Mouse (Mus musculus) midbrain, postnatal 0 days (tissue): ENCODE results near the gene Pomgnt1. TPM values are rescaled to one million over a fixed set of nuclear protein-coding genes. Genes with fewer than 3 reads are reported as not detected.

Source experiments
- ATAC-seq: fragments of 200-750 bp; cut with Nextera tagmentation; 2 replicates; pipeline ENCODE4 v1.8.0; 2017; ENCODE audit warnings: moderate number of reproducible peaks, mild to moderate bottlenecking, moderate TSS enrichment, moderate library complexity; ENCODE audit not compliant: low FRiP score
- DNase-seq: peaks from one replicate; pipeline ENCODE4 v3.0.0-alpha.2; 2015; ENCODE audit warnings: low spot score
- H3K27ac ChIP-seq: fragments of 300-500 bp; sonication (generic); 2 replicates; pipeline ENCODE4 v1.5.1; 2014; ENCODE audit warnings: low read depth, mild to moderate bottlenecking, low read length, mixed read lengths
- H3K27me3 ChIP-seq: fragments of 300-500 bp; sonication (generic); 2 replicates; pipeline ENCODE4 v1.6.1; 2014; ENCODE audit warnings: low read length, control low read depth, mixed read lengths; ENCODE audit not compliant: insufficient read depth
- H3K36me3 ChIP-seq: fragments of 300-500 bp; sonication (generic); 2 replicates; pipeline ENCODE4 v1.6.1; 2014; ENCODE audit warnings: low read length, control low read depth, mixed read lengths; ENCODE audit not compliant: insufficient read depth
- H3K4me1 ChIP-seq: fragments of 300-500 bp; sonication (generic); 2 replicates; pipeline ENCODE4 v1.6.1; 2014; ENCODE audit warnings: mild to moderate bottlenecking, control low read depth, antibody characterized with exemption, low read length, mixed read lengths; ENCODE audit not compliant: insufficient read depth
- H3K4me2 ChIP-seq: fragments of 300-500 bp; sonication (generic); 2 replicates; pipeline ENCODE4 v1.6.1; 2014; ENCODE audit warnings: low read depth, mild to moderate bottlenecking, low read length, mixed read lengths; ENCODE audit not compliant: poor library complexity, severe bottlenecking
- H3K4me3 ChIP-seq: fragments of 300-500 bp; sonication (generic); 2 replicates; pipeline ENCODE4 v1.5.1; 2014; ENCODE audit warnings: low read depth, mild to moderate bottlenecking, low read length, moderate library complexity
- H3K9ac ChIP-seq: fragments of 300-500 bp; sonication (generic); replicated peaks from 2 replicates; pipeline ENCODE4 v1.6.1; 2014; ENCODE audit warnings: mild to moderate bottlenecking, low read length, moderate library complexity, mixed read lengths; ENCODE audit not compliant: poor library complexity, severe bottlenecking
- H3K9me3 ChIP-seq: fragments of 300-500 bp; sonication (generic); 2 replicates; pipeline ENCODE4 v1.6.1; 2016; ENCODE audit warnings: low read length, control low read depth
- CTCF ChIP-seq: IDR thresholded peaks from 2 replicates; pipeline ENCODE4 v1.5.1; 2016; ENCODE audit warnings: antibody characterized with exemption, mild to moderate bottlenecking
- WGBS: fragments of 180-500 bp; shearing (Covaris S2); extraction: QIAGEN DNeasy Blood & Tissue Kit; methylation state at CpG from one replicate; pipeline ENCODE4 v1.1.7; 2014; 5-methylcytosine and 5-hydroxymethylcytosine counted together
- polyA plus RNA-seq: library from polyadenylated mRNA; unstranded; fragments of >200 nt; fragmentation: Nextera tagmentation; extraction: Ambion mirVana; gene quantifications from 2 replicates; pipeline ENCODE4 v1.2.1, GENCODE M21; 2015
- total RNA-seq: library from RNA; depleted of rRNA; stranded (reverse); fragments of >200 nt; gene quantifications from 2 replicates; pipeline ENCODE4 v1.2.3, GENCODE M21; 2014

Pomgnt1 gene
- total and polyA plus RNA-seq, 2 experiments from 2014 or later, result 58.1 to 78.5 TPM

DNA sequence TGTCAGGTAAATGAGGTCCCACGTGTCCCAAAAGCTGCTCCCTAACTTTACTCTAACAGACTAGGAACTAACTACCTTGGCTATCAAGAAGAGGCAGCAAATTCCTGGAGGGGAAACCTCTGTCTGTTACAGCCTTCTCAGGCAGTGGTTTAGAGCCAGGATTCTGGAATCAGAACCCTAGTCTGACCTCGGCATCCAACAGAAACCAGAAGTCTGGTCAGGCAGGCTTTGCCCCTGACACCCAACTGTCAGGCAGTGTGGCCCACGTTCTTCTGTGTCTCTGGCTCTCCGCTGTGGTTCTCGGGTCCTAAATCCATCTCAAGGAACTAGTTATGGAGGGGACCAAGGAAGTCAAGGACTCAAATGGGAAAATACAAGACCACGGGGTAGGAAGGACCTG, 27.6 kb downstream of the Pomgnt1 start, which contains the start of gene Lurap1:
TSS of gene Lurap1 (minus strand) at position 101 of the 400 bp plus-strand sequence.
- Histone ChIP-seq H3K27ac (peak within 1 kb of the TSS; percentile 79), H3K9me3 (no peaks in the 10 kb centered on the region), H3K4me3 (peak within 1 kb of the TSS; percentile 73), H3K36me3 (peaks cover 42% of the 10 kb centered on the region), H3K27me3 (no peaks in the 10 kb centered on the region), H3K9ac (peak within 1 kb of the TSS; percentile 82), H3K4me2 (peak within 1 kb of the TSS; percentile 53), H3K4me1 (peaks cover 4% of the 10 kb centered on the region; the same call in 1 of the 2 replicates)
- DNase-seq (no peak), ATAC-seq (no peak)
- no peak for TF ChIP-seq CTCF
- WGBS, result 79% methylated on average over 6 of the region's 6 CpGs

- Histone ChIP-seq H3K4me3 (no peak overlapping the region), H3K4me1 (peaks cover 4% of the 10 kb centered on the region; the same call in 1 of the 2 replicates), H3K36me3 (peaks cover 52% of the 10 kb centered on the region), H3K4me2 (no peak overlapping the region), H3K9ac (no peak overlapping the region), H3K27ac (no peak overlapping the region), H3K27me3 (no peaks in the 10 kb centered on the region), H3K9me3 (no peaks in the 10 kb centered on the region)
- 94% methylated on average over 15 of the region's 15 CpGs for WGBS
- no peak for TF ChIP-seq CTCF
- no peak for DNase-seq
- no peak for ATAC-seq
Observed at GRCm38 (mm10) chr4:116152702-116153101, 29.1 kb downstream of the Pomgnt1 start.

- H3K36me3 ChIP-seq, result peaks cover 58% of the 10 kb centered on the region
- no peak overlapping the region for H3K27ac ChIP-seq
- H3K4me3 ChIP-seq, result no peak overlapping the region
- no peaks in the 10 kb centered on the region for H3K9me3 ChIP-seq
- H3K4me2 ChIP-seq, result no peak overlapping the region
- ATAC-seq, result no peak
- no peak for TF ChIP-seq CTCF
- DNase-seq, result no peak
- 85% methylated on average over 2 of the region's 2 CpGs for WGBS
- no peak overlapping the region for H3K9ac ChIP-seq
- no peaks in the 10 kb centered on the region for H3K4me1 ChIP-seq
- H3K27me3 ChIP-seq, result no peaks in the 10 kb centered on the region
Observed at GRCm38 (mm10) chr4:116157882-116158281, 34.2 kb downstream of the Pomgnt1 start.

- Histone ChIP-seq H3K36me3 (peaks cover 39% of the 10 kb centered on the region), H3K9me3 (no peaks in the 10 kb centered on the region), H3K4me2 (no peak overlapping the region), H3K4me1 (no peaks in the 10 kb centered on the region), H3K27ac (peak overlapping the region; percentile 44; the same call in 1 of the 2 replicates), H3K4me3 (no peak overlapping the region), H3K9ac (no peak overlapping the region), H3K27me3 (no peaks in the 10 kb centered on the region)
- ATAC-seq, result peak; percentile 71; the same call in 1 of the 2 replicates
- peak; percentile 83 for DNase-seq
- WGBS, result 61% methylated on average over 3 of the region's 3 CpGs
- TF ChIP-seq CTCF, result peak; percentile 78
Observed at GRCm38 (mm10) chr4:116159912-116160311, 36.3 kb downstream of the Pomgnt1 start.

DNA sequence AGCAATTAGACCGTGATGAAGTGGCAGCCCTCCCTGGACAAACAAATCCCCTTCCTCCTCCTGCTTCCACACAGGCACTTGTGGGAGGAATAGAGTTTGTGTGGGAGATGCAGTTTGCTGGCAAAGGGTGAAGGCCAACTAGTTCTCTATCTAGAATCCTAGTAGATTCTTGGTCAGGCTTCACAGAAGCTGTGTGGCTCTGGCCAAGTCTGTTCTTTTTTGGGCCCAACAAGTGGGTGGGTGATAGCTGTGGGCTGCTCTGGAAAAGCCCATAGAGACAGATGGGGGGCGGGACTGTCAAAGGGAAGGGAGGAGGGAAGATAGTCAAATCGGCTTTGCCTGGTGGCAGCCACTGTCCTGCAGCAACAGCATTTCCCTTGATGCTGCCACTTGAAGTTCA, 37.1 kb downstream of the Pomgnt1 start:
- H3K4me3 ChIP-seq, result no peak overlapping the region
- no peak overlapping the region for H3K9ac ChIP-seq
- H3K4me1 ChIP-seq, result no peaks in the 10 kb centered on the region
- H3K9me3 ChIP-seq, result no peaks in the 10 kb centered on the region
- no peak overlapping the region for H3K4me2 ChIP-seq
- DNase-seq (no peak), ATAC-seq (no peak)
- WGBS, result 87% methylated on average over 3 of the region's 3 CpGs
- no peak overlapping the region for H3K27ac ChIP-seq
- no peaks in the 10 kb centered on the region for H3K27me3 ChIP-seq
- TF ChIP-seq CTCF, result no peak
- peaks cover 31% of the 10 kb centered on the region for H3K36me3 ChIP-seq

GRCm38 (mm10) chr4:116162142-116162541, 38.5 kb downstream of the Pomgnt1 start:
- no peak for DNase-seq
- Histone ChIP-seq H3K9ac (no peak overlapping the region), H3K27ac (no peak overlapping the region), H3K36me3 (peaks cover 19% of the 10 kb centered on the region), H3K9me3 (no peaks in the 10 kb centered on the region), H3K4me3 (no peak overlapping the region), H3K27me3 (no peaks in the 10 kb centered on the region), H3K4me2 (no peak overlapping the region), H3K4me1 (no peaks in the 10 kb centered on the region)
- no peak for TF ChIP-seq CTCF
- 81% methylated on average over 4 of the region's 4 CpGs for WGBS
- ATAC-seq, result no peak
